Comparison of ENCODE assay signal across 9 mouse cellular contexts in genomic region chrX:157731658-157732314, GRCm38 (mm10). TPM values are rescaled to one million over a fixed set of nuclear protein-coding genes. Genes with fewer than 3 reads are reported as not detected.
DNase-seq lines count a peak whose midpoint lies in the region; ATAC-seq lines count a peak whose summit lies in the region.
"Had no signal": no experiment of that assay in that cellular context is flagged by ENCODE, and none has a peak within 500 bp of the region (broad histone marks: within the 10 kb centered on the region; RNA-seq: fewer than 3 reads in every experiment).

No protein-coding gene starts in this region.

- peak overlapping the region; percentile 17; the same call in 1 of the 2 replicates for H3K4me2 ChIP-seq in limb, embryonic 12.5 days
- 0 out of 2 replicates have a peak overlapping the region, but pooled peaks have one; percentile 24 for H3K4me2 ChIP-seq in midbrain, embryonic 15.5 days
- peak overlapping the region; percentile 32; the same call in 1 of the 2 replicates for H3K4me2 ChIP-seq in stomach, embryonic 16.5 days (ENCODE audit: low read depth, low read length)

- ATAC-seq in limb, embryonic 12.5 days (ENCODE audit: insufficient number of reproducible peaks, insufficient read depth, low FRiP score, low TSS enrichment, low read depth) = no peak
- peak; percentile 80 for ATAC-seq in midbrain, embryonic 15.5 days (replicated peaks)
- no peak for ATAC-seq in stomach, embryonic 16.5 days (ENCODE audit: insufficient read depth, low FRiP score)

- H3K4me3 ChIP-seq in heart, embryonic 10.5 days = no peak overlapping the region
- H3K4me3 ChIP-seq in limb, embryonic 12.5 days (replicated peaks) = no peak overlapping the region
- H3K4me3 ChIP-seq in midbrain, embryonic 15.5 days = no peak overlapping the region
- peak overlapping the region; percentile 21 for H3K4me3 ChIP-seq in stomach, embryonic 16.5 days (replicated peaks; ENCODE audit: low read length)

- no peak overlapping the region for H3K27ac ChIP-seq in heart, embryonic 10.5 days
- H3K27ac ChIP-seq in limb, embryonic 12.5 days = no peak overlapping the region
- H3K27ac ChIP-seq in midbrain, embryonic 15.5 days = no peak overlapping the region
- no peak overlapping the region for H3K27ac ChIP-seq in stomach, embryonic 16.5 days (ENCODE audit: low read length)

- DNase-seq in heart, adult 8-10 months (ENCODE audit: low spot score) = peak; percentile 46
- DNase-seq in heart, embryonic 10.5 days (ENCODE audit: low spot score) = no peak
- peak; percentile 76 to 81 for DNase-seq in cerebellum, postnatal 36 days
- peak; percentile 75 for DNase-seq in gastrocnemius, adult 18-20 months (ENCODE audit: low spot score)
- DNase-seq in kidney, adult 8-10 months = peak; percentile 34 to 58

- H3K4me1 ChIP-seq in heart, embryonic 10.5 days = no peaks in the 10 kb centered on the region
- H3K4me1 ChIP-seq in limb, embryonic 12.5 days (replicated peaks) = no peaks in the 10 kb centered on the region
- no peaks in the 10 kb centered on the region for H3K4me1 ChIP-seq in midbrain, embryonic 15.5 days
- no peaks in the 10 kb centered on the region for H3K4me1 ChIP-seq in stomach, embryonic 16.5 days (ENCODE audit: control insufficient read depth, insufficient read depth, low read length)

- no peaks in the 10 kb centered on the region for H3K36me3 ChIP-seq in heart, embryonic 10.5 days
- H3K36me3 ChIP-seq in limb, embryonic 12.5 days = no peaks in the 10 kb centered on the region
- H3K36me3 ChIP-seq in midbrain, embryonic 15.5 days (replicated peaks) = no peaks in the 10 kb centered on the region
- no peaks in the 10 kb centered on the region for H3K36me3 ChIP-seq in stomach, embryonic 16.5 days (ENCODE audit: control insufficient read depth, insufficient read depth, low read length)
- H3K36me3 ChIP-seq: G1E had no signal

- H3K27me3 ChIP-seq in heart, embryonic 10.5 days (ENCODE audit: insufficient read depth, poor library complexity, severe bottlenecking) = no peaks in the 10 kb centered on the region
- peaks cover 16% of the 10 kb centered on the region; the same call in 1 of the 2 replicates for H3K27me3 ChIP-seq in limb, embryonic 12.5 days
- no peaks in the 10 kb centered on the region; the same call in 1 of the 2 replicates for H3K27me3 ChIP-seq in midbrain, embryonic 15.5 days (replicated peaks)
- H3K27me3 ChIP-seq in stomach, embryonic 16.5 days (ENCODE audit: control insufficient read depth, insufficient read depth, low read length) = no peaks in the 10 kb centered on the region

- WGBS in heart, embryonic 10.5 days = 34% methylated on average over 9 of the region's 9 CpGs
- 35% methylated on average over 9 of the region's 9 CpGs for WGBS in limb, embryonic 12.5 days
- WGBS in midbrain, embryonic 15.5 days = 26% methylated on average over 9 of the region's 9 CpGs
- 35% methylated on average over 9 of the region's 9 CpGs for WGBS in stomach, embryonic 16.5 days

- H3K9me3 ChIP-seq in heart, embryonic 10.5 days = no peaks in the 10 kb centered on the region
- no peaks in the 10 kb centered on the region for H3K9me3 ChIP-seq in limb, embryonic 12.5 days
- H3K9me3 ChIP-seq in midbrain, embryonic 15.5 days = no peaks in the 10 kb centered on the region
- no peaks in the 10 kb centered on the region for H3K9me3 ChIP-seq in stomach, embryonic 16.5 days (replicated peaks; ENCODE audit: control insufficient read depth, low read length)
- H3K9me3 ChIP-seq: G1E had no signal

- H3K9ac ChIP-seq in limb, embryonic 12.5 days (replicated peaks) = no peak overlapping the region
- H3K9ac ChIP-seq in midbrain, embryonic 15.5 days = no peak overlapping the region
- no peak overlapping the region for H3K9ac ChIP-seq in stomach, embryonic 16.5 days (ENCODE audit: low read length)

RNA-seq across cellular contexts. Expression of gene Smpx, which starts 33.1 kb away (rescaled TPM):
- total RNA-seq in heart, adult 8-10 months (2022) = 100 to 1,000 TPM; 403 to 509 (median 425) TPM
- polyA plus RNA-seq in heart, embryonic 10.5 days (2016; fragmentation: Nextera tagmentation; extraction: Ambion mirVana) = 308 and 620 TPM in 2 replicates
- 100 to 1,000 TPM; 352 to 355 TPM for total RNA-seq in gastrocnemius, adult 18-20 months (2021)
- polyA plus RNA-seq in limb, embryonic 12.5 days (2016; fragmentation: Nextera tagmentation; extraction: Ambion mirVana) = 7.1 and 8.7 TPM in 2 replicates
- polyA plus RNA-seq in midbrain, embryonic 15.5 days (2015; fragmentation: Nextera tagmentation; extraction: Ambion mirVana) = 0.72 TPM in 1 of 2 replicates, not detected in the other
- polyA plus RNA-seq in stomach, embryonic 16.5 days (2015; fragmentation: Nextera tagmentation; extraction: Ambion mirVana) = 8.8 and 42.3 TPM in 2 replicates
- total RNA-seq: G1E had no signal
- polyA plus RNA-seq: G1E had no signal
